Mouse (Mus musculus): ENCODE measurements around the gene Auts2. TPM values are rescaled to one million over a fixed set of nuclear protein-coding genes. Genes with fewer than 3 reads are reported as not detected.
A peak's percentile ranks its signal among the peaks of the same experiment; 100 is the strongest.

Gene Auts2
- polyA plus RNA-seq, 1 experiment from 2014 or later = 90.6 TPM

DNA sequence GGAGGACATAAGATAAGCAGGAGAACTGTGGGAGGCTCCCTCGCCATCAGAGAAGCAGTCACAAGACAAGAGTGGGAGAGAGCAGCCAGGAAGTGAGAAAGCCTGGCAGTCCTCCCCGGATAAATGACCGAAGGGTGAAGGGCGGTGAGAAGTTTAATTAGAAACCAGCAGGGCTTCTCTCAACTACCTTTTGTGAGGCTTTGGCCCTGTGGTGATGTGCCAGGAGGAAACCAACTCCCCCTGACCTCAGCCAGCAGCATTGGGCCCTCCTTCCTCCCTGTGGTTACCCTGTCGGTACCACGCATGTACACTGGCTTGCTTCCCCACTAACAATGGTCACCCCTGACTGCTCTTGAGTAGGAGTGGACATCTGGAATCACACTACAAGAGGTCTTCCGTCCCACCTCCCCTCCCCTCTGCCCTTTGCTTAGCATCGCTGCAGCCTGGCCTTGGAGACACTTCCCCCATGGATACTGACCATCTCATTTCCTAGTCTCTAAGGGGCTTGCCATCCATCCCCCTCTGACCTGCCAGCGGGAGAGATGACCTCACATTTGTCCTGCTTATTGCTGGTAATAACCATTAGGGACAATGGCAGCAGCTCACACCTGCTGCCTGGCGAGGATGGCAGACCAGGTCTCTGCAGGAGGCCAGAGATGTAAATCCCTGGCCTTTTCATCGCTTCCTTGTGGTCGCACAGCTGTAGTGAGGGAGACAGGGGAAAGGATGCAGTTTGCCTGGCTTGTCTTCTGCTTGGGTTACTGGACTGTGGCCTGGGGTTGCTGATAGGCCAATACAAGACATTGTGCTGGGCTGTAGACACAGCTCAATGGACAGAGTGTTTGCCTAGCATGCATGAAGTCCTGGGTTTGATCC lies 958.6 kb downstream of the Auts2 start:
- Histone ChIP-seq H3K27me3 (peaks cover 9% of the 10 kb centered on the region), H3K9me3 (replicated peaks) (no peaks in the 10 kb centered on the region), H3K4me1 (peaks cover 55% of the 10 kb centered on the region), H3K4me2 (replicated peaks) (0 out of 2 replicates have a peak overlapping the region, but pooled peaks have one; percentile 1), H3K4me3 (no peak overlapping the region), H3K27ac (peak overlapping the region; percentile 82), H3K36me3 (no peaks in the 10 kb centered on the region), H3K9ac (no peak overlapping the region)
- 14% methylated on average over 12 of the region's 12 CpGs for WGBS
- 0 out of 2 replicates have a peak, but pooled peaks have one; percentile 19 for ATAC-seq (ENCODE audit: low FRiP score)

DNA sequence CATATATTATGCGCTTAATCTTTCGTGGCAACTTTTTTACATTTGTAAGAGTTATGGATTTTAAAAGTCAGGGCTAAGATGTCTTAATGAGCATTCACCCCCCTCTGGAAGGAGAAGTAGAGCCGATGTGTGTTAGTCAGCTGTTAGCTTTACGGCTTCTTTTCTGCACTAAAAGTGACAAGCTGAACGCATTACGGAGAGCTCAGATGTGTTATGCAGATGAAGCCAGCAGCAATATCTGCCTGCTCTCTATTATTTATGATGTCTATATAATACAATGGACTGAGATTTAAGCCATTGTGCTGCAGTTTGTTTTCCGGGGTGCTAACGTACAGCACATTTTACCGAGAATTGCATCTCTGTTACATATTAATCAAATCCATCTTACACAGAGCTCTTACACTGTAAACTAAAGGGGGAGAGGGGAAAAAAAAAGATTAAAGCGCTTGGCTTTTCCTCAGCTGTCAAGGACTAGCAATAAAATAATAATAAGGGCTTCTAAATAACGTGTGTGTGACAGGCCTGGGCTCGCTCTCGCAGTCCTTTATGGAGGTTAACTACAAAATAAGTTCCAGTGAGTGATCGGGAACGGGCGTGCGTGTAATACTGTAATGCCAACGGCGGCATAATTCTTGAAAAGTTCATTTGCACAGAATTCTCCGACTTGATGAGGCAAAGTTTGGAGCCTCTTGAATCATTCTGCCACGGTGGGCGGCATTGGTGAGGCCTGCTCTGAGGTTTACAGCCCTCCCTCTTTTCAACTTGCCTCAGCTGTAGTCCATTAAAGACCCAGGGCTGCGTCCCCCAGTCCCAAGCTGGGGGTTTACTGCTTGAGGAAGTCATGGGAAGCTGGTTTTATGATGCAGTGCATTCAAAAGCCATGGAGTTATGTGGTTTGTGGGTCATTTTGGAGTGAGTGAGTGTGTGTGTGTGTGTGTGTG lies 961.8 kb downstream of the Auts2 start:
- Histone ChIP-seq H3K27me3 (peaks cover 11% of the 10 kb centered on the region), H3K27ac (peak overlapping the region; percentile 4), H3K9ac (no peak overlapping the region), H3K36me3 (no peaks in the 10 kb centered on the region), H3K4me3 (no peak overlapping the region), H3K9me3 (replicated peaks) (no peaks in the 10 kb centered on the region), H3K4me2 (replicated peaks) (no peak overlapping the region), H3K4me1 (peaks cover 54% of the 10 kb centered on the region)
- 52% methylated on average over 23 of the region's 23 CpGs for WGBS
- no peak for ATAC-seq (ENCODE audit: low FRiP score)

DNA sequence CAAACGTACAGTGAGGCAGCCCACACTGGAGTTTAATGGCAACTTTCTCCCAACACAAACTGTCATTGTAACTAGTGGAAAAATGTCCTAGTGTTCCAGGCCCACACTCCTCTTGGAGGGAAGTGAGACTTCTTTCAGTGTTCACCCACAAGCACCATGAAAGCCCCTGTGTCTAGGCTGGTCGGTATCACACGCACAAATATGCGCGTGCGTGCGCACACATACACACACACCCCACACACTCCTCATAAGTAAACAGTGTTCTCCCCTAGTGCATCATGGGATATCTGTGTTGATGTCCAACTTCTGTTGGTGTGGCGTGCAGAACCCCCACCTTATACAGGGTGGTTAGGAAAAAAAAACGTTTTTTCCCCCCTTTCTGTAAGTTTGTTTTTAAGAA lies 964.4 kb downstream of the Auts2 start:
- no peak overlapping the region for H3K27ac ChIP-seq
- H3K9me3 ChIP-seq (replicated peaks) = no peaks in the 10 kb centered on the region
- H3K36me3 ChIP-seq = no peaks in the 10 kb centered on the region
- H3K4me3 ChIP-seq = no peak overlapping the region
- no peak overlapping the region for H3K4me2 ChIP-seq (replicated peaks)
- WGBS = 92% methylated on average over 9 of the region's 9 CpGs
- H3K4me1 ChIP-seq = peaks cover 54% of the 10 kb centered on the region
- H3K9ac ChIP-seq = no peak overlapping the region
- peaks cover 11% of the 10 kb centered on the region for H3K27me3 ChIP-seq
- ATAC-seq (ENCODE audit: low FRiP score) = no peak

DNA sequence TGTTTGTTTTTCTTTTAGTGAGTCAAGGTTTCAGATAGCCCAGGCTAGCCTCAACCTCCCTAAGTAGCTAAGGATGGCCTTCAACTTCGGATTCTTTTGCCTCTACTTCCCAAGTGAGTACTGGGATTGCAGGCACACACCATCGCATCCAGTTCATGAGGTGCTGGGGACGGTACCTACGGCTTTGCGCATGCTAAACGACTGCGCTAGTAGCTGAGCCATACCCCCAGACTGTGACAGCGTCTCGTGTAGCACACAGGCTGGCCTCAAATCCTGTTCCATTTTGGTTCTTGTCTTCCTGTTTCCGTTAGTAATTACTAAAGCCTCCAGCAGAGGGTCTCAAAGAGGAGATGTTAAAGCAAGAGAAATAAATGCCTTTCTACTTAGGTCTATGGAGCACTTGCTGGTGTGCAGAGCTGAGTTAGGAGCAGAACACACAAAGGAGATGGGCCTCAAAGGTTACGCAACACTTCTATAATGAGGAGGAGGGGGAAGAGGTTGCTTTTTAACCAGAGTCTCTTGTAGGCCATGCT lies 967.3 kb downstream of the Auts2 start:
- Histone ChIP-seq H3K4me3 (no peak overlapping the region), H3K27me3 (peaks cover 7% of the 10 kb centered on the region), H3K4me2 (replicated peaks) (no peak overlapping the region), H3K36me3 (no peaks in the 10 kb centered on the region), H3K9me3 (replicated peaks) (no peaks in the 10 kb centered on the region), H3K9ac (no peak overlapping the region), H3K27ac (peak overlapping the region; percentile 82), H3K4me1 (peaks cover 41% of the 10 kb centered on the region)
- peak; percentile 47 for ATAC-seq (ENCODE audit: low FRiP score)
- WGBS = 62% methylated on average over 11 of the region's 11 CpGs

DNA sequence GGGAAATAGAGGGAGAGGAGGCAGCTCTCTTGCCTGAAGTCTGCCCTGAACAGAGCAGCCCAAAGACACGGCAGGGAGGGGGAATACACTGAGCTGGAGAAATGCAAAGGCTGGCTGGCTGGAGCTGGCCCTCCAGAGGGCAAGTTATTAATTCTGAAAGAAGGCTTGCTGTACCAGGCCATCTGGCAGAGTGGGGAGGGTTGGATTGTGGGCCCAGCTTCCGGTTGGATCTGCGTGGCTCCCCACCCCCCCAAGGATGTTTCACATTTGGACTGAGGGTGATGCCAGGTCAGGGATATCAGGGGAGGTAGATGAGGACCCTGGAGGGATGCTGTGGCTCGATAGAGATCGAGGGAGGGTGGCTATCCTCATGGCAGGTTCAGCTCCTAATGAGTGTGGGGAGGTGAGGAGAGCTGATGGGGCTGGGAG lies 968.0 kb downstream of the Auts2 start:
- Histone ChIP-seq H3K4me3 (no peak overlapping the region), H3K27ac (peak overlapping the region; percentile 82), H3K9ac (no peak overlapping the region), H3K4me1 (peaks cover 39% of the 10 kb centered on the region), H3K27me3 (peaks cover 6% of the 10 kb centered on the region), H3K36me3 (no peaks in the 10 kb centered on the region), H3K9me3 (replicated peaks) (no peaks in the 10 kb centered on the region), H3K4me2 (replicated peaks) (0 out of 2 replicates have a peak overlapping the region, but pooled peaks have one; percentile 6)
- ATAC-seq (ENCODE audit: low FRiP score) = peak; percentile 84
- WGBS = 20% methylated on average over 5 of the region's 5 CpGs

DNA sequence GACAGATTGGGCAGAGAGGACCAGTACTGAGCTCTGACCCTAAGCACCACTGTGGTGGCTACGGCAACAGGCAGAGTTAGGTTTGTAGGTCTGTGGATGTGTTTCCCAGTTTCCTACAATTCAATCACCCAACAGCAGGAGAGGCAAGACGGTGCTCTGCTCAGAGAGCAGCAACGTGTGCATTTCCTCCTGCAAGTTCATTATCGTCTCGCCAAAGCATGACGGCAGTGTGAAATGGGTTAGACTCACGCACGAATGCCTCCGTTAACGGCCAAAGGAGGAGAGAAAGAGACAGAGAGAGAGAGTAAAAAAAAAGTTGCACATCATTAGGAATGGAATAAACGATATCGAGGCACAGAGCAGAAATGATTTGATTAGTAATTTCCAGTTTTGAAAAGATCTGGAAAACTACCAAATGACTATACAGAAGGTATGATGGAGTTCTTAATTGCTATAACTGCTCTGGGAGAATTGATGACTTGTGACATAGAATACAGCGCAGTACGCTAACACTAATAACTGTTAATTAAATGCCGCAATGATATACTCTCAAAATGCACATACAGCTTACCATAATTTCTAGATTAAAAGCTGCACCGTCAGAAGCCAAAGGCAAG lies 968.6 kb downstream of the Auts2 start:
- H3K27ac ChIP-seq = peak overlapping the region; percentile 82
- WGBS = 47% methylated on average over 16 of the region's 16 CpGs
- no peaks in the 10 kb centered on the region for H3K9me3 ChIP-seq (replicated peaks)
- peaks cover 35% of the 10 kb centered on the region for H3K4me1 ChIP-seq
- H3K27me3 ChIP-seq = peaks cover 4% of the 10 kb centered on the region
- H3K9ac ChIP-seq = no peak overlapping the region
- ATAC-seq (ENCODE audit: low FRiP score) = peak; percentile 49
- 0 out of 2 replicates have a peak overlapping the region, but pooled peaks have one; percentile 1 for H3K4me2 ChIP-seq (replicated peaks)
- no peaks in the 10 kb centered on the region for H3K36me3 ChIP-seq
- no peak overlapping the region for H3K4me3 ChIP-seq

DNA sequence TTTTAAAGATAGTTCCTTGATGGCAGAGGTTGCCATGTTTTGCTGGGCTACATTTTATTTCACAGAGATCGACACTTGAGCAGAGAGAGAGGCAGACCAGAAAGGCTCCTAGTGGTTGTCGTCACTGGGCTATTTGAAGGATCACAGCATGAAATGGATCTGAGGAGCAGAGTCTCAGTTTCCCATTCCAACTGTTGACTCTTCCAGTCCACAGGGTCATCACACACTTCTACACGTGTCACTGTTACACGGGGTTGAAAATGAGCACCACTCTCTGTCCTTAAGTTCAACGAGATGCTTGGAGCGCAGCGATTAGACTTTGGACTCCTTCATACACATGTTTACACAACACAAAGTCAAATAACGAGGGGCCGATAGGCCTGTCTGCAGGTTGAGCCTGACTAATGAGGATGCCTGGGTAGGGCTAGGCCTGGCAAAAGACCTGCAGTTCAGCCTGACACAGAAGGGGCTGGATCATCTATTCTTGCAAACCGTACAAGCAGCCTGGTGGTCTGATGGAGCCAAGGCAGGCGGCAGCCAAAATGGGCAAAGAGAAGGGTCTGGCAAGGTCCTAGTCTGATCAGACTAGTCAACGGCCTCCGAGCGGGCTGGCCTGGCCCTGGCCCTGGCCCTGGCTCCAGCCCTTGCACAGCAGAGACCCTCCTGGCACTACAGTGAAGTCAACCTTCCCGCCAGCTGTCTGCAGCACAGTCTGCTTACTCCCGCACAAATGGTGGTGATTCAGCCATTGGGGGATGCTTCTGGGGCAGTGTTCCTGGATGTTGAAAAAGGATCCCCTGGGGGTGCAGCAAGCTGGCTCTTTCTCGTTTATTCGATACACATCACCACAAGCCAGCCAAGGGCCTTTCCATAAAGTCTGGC lies 969.6 kb downstream of the Auts2 start:
- H3K9me3 ChIP-seq (replicated peaks) = no peaks in the 10 kb centered on the region
- H3K9ac ChIP-seq = no peak overlapping the region
- H3K4me1 ChIP-seq = peaks cover 33% of the 10 kb centered on the region
- peaks cover 4% of the 10 kb centered on the region for H3K27me3 ChIP-seq
- no peaks in the 10 kb centered on the region; the same call in 1 of the 2 replicates for H3K36me3 ChIP-seq
- peak overlapping the region; percentile 82 for H3K27ac ChIP-seq
- 0 out of 2 replicates have a peak, but pooled peaks have one; percentile 26 for ATAC-seq (ENCODE audit: low FRiP score)
- H3K4me2 ChIP-seq (replicated peaks) = no peak overlapping the region
- no peak overlapping the region for H3K4me3 ChIP-seq
- 79% methylated on average over 18 of the region's 18 CpGs for WGBS

DNA sequence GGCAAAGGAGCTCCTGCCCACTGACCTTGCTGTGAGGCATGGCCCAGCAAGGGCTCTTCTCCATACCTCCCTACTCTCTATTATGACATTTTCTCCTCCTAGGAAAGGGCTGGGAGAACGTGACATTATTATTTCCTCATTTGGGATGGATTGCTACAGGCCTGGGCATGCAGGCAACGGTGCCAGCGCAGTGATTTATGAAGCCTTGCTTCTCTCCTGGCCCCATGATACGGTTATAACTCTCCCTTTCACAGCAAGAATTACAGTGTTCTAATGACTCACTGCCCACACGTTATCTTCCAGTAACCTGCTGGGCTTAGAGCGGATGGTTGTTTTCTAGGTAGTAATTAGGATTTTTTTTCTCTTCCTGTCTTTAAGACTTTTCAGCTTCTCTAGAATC lies 977.1 kb downstream of the Auts2 start:
- Histone ChIP-seq H3K9me3 (replicated peaks) (no peaks in the 10 kb centered on the region), H3K4me2 (replicated peaks) (no peak overlapping the region), H3K4me3 (no peak overlapping the region), H3K9ac (no peak overlapping the region), H3K27me3 (peaks cover 7% of the 10 kb centered on the region), H3K4me1 (peaks cover 11% of the 10 kb centered on the region; the same call in 1 of the 2 replicates), H3K27ac (no peak overlapping the region), H3K36me3 (no peaks in the 10 kb centered on the region; the same call in 1 of the 2 replicates)
- 62% methylated on average over 6 of the region's 6 CpGs for WGBS
- no peak for ATAC-seq (ENCODE audit: low FRiP score)

DNA sequence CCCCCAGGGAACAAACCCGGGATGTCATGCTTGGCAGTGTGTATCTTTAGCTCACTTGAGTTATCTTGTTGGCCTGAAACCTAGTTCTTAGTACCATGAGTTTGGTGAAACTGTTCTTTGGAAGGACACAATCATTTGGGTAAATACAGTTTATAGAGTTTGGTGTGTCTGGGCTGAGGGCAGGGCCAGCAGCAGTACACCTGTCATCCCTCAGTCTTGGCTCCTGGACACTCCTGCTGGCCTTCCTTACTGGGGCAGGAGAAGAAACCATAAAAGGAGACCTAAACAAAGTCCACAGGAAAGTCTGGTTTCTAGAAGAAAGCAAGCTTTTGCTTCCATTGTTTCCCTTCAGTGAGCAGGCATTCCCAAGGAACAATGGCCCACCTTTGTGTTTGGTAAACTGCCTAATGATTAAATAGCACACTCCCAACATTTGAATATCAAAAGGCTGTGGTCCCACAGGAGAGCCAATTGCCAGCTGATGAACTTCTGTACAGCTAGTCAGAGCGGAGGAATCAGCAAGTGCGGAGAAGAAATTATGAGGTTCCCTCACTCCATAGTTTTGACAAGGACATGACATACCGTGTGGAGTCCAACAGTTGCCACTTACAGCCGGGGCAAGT lies 979.4 kb downstream of the Auts2 start:
- no peak overlapping the region for H3K4me3 ChIP-seq
- ATAC-seq (ENCODE audit: low FRiP score) = no peak
- no peak overlapping the region for H3K27ac ChIP-seq
- 72% methylated on average over 5 of the region's 5 CpGs for WGBS
- peaks cover 7% of the 10 kb centered on the region for H3K27me3 ChIP-seq
- H3K9me3 ChIP-seq (replicated peaks) = no peaks in the 10 kb centered on the region
- H3K4me2 ChIP-seq (replicated peaks) = no peak overlapping the region
- H3K4me1 ChIP-seq = peaks cover 12% of the 10 kb centered on the region
- H3K36me3 ChIP-seq = no peaks in the 10 kb centered on the region
- H3K9ac ChIP-seq = no peak overlapping the region

DNA sequence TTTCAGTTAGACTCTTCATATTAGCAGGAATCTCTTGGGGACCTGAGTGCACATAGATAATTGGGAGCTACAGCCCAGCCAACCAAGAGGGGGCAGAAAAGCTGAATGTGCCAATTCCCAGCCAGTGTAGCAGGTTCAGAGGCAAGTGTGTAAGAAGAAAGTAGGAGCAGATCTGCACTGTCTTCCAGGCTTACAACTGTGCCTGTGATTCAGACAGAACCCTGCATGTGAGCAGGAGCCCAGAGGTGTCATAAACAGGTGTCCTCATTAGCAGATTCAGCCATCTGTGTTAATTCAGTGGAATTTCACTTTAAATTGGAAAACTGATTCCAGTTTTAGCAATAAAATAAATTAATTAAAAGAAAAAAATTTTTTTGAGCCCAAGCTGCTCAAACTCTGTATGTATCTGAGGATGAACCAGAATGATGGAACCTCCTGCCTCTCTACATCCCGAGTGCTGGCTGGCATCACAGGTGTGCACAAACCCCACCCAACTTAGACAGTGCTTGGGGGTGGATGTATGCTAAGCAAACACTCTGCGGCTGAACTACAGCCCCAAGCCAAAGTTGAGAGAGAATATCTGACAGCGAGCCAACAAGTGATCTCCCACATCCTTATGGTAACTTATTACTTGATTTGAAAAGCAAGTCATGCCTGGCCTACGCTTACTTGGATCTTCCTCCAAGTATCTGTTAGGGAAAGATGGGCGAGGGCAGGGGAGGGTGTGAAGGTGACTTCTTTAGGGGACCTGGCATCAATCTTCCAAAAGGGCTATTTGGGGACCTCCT lies 982.2 kb downstream of the Auts2 start:
- H3K4me2 ChIP-seq (replicated peaks) = no peak overlapping the region
- no peak overlapping the region for H3K27ac ChIP-seq
- no peaks in the 10 kb centered on the region for H3K9me3 ChIP-seq (replicated peaks)
- peaks cover 22% of the 10 kb centered on the region for H3K4me1 ChIP-seq
- no peak overlapping the region for H3K9ac ChIP-seq
- H3K36me3 ChIP-seq = no peaks in the 10 kb centered on the region
- 92% methylated on average over 5 of the region's 5 CpGs for WGBS
- no peak for ATAC-seq (ENCODE audit: low FRiP score)
- no peak overlapping the region for H3K4me3 ChIP-seq
- H3K27me3 ChIP-seq = peaks cover 7% of the 10 kb centered on the region
